Mouse (Mus musculus): ENCODE measurements around the gene Gata1.
"Not testable (repeated sequence)": the region's sequence is repeated elsewhere in the genome, so short reads cannot be mapped to it uniquely, and the experiment has no call there.

Gata1 gene

GRCm38 (mm10) chrX:7963829-7964626 is 13.8 kb downstream of the Gata1 start:
- DNase-seq (ENCODE audit: low spot score) = no peak

GRCm38 (mm10) chrX:7958868-7959267 is 19.0 kb downstream of the Gata1 start:
- no peak for DNase-seq (ENCODE audit: low spot score)

- DNase-seq (ENCODE audit: low spot score) = peak; percentile 23
Observed at GRCm38 (mm10) chrX:7950091-7950490, 27.8 kb downstream of the Gata1 start.

- DNase-seq (ENCODE audit: low spot score) = peak; percentile 94
Observed at GRCm38 (mm10) chrX:7947900-7948492, 29.9 kb downstream of the Gata1 start.

- no peak for DNase-seq (ENCODE audit: low spot score)
Observed at GRCm38 (mm10) chrX:7947108-7947899, 30.6 kb downstream of the Gata1 start, which contains the start of gene Hdac6. Gene Hdac6 (minus strand): TSS chrX:7947889.

- no peak for DNase-seq (ENCODE audit: low spot score)
Observed at GRCm38 (mm10) chrX:7945618-7946017, 32.3 kb downstream of the Gata1 start.

GRCm38 (mm10) chrX:7937667-7938066 is 40.2 kb downstream of the Gata1 start:
- no peak for DNase-seq (ENCODE audit: low spot score)

- DNase-seq (ENCODE audit: low spot score) = no peak
Observed at GRCm38 (mm10) chrX:7936874-7937273, 41.0 kb downstream of the Gata1 start.

- DNase-seq (ENCODE audit: low spot score) = no peak
Observed at GRCm38 (mm10) chrX:7928270-7928790, 49.5 kb downstream of the Gata1 start, which contains the start of gene Eras. Gene Eras (minus strand): TSS chrX:7928607.

GRCm38 (mm10) chrX:7927116-7927515 is 50.8 kb downstream of the Gata1 start:
- DNase-seq (ENCODE audit: low spot score) = no peak

GRCm38 (mm10) chrX:7926266-7926665 is 51.6 kb downstream of the Gata1 start:
- no peak for DNase-seq (ENCODE audit: low spot score)

- no peak for DNase-seq (ENCODE audit: low spot score)
Observed at GRCm38 (mm10) chrX:7922032-7922431, 55.8 kb downstream of the Gata1 start.

- no peak for DNase-seq (ENCODE audit: low spot score)
Observed at GRCm38 (mm10) chrX:7919601-7920383, 58.1 kb downstream of the Gata1 start, which contains the start of gene Pcsk1n. Gene Pcsk1n (plus strand): TSS chrX:7919822.

GRCm38 (mm10) chrX:7917960-7918359 is 59.9 kb downstream of the Gata1 start:
- DNase-seq (ENCODE audit: low spot score) = not testable (repeated sequence)

GRCm38 (mm10) chrX:7915669-7916068 is 62.2 kb downstream of the Gata1 start:
- not testable (repeated sequence) for DNase-seq (ENCODE audit: low spot score)

- no peak for DNase-seq (ENCODE audit: low spot score)
Observed at GRCm38 (mm10) chrX:7910473-7910872, 67.4 kb downstream of the Gata1 start.
